Mouse (Mus musculus) kidney, postnatal 0 days (tissue): ENCODE measurements at regions not wholly inside any gene's neighbourhood (a gene's known extent, or its start where the extent isn't known, plus 50 kb on each side); places are given as distances from the start of the nearest gene placed in this dataset.

Experiments
- ATAC-seq: fragments of 200-750 bp; cut with Nextera tagmentation; replicated peaks from 2 replicates; pipeline ENCODE4 v1.8.0; 2017; ENCODE audit warnings: low read depth, moderate number of reproducible peaks, moderate TSS enrichment, moderate library complexity; ENCODE audit not compliant: low FRiP score
- DNase-seq: peaks from one replicate; pipeline ENCODE4 v3.0.0-alpha.2; 2016; ENCODE audit warnings: low spot score
- H3K27ac ChIP-seq: fragments of 300-500 bp; sonication (generic); 2 replicates; pipeline ENCODE4 v1.5.1; 2014; ENCODE audit warnings: mild to moderate bottlenecking
- H3K27me3 ChIP-seq: fragments of 300-500 bp; sonication (generic); 2 replicates; pipeline ENCODE4 v1.6.1; 2014; ENCODE audit warnings: low read length, mixed read lengths; ENCODE audit not compliant: insufficient read depth
- H3K36me3 ChIP-seq: fragments of 300-500 bp; sonication (generic); 2 replicates; pipeline ENCODE4 v1.6.1; 2014; ENCODE audit warnings: low read length, mixed read lengths; ENCODE audit not compliant: insufficient read depth
- H3K4me1 ChIP-seq: fragments of 300-500 bp; sonication (generic); replicated peaks from 2 replicates; pipeline ENCODE4 v1.6.1; 2014; ENCODE audit warnings: antibody characterized with exemption, low read length, mixed read lengths; ENCODE audit not compliant: insufficient read depth
- H3K4me2 ChIP-seq: fragments of 300-500 bp; sonication (generic); 2 replicates; pipeline ENCODE4 v1.6.1; 2014; ENCODE audit warnings: mild to moderate bottlenecking, low read length, moderate library complexity, mixed read lengths
- H3K4me3 ChIP-seq: fragments of 300-500 bp; sonication (generic); replicated peaks from 2 replicates; pipeline ENCODE4 v1.5.1; 2014; ENCODE audit warnings: low read depth, low read length
- H3K9ac ChIP-seq: fragments of 300-500 bp; sonication (generic); 2 replicates; pipeline ENCODE4 v1.6.1; 2014; ENCODE audit warnings: low read depth, low read length
- H3K9me3 ChIP-seq: fragments of 300-500 bp; sonication (generic); replicated peaks from 2 replicates; pipeline ENCODE4 v1.6.1; 2016; ENCODE audit warnings: low read length, inconsistent platforms, mixed read lengths
- CTCF ChIP-seq: IDR thresholded peaks from 2 replicates; pipeline ENCODE4 v1.5.1; 2016; ENCODE audit warnings: antibody characterized with exemption, low read depth, mild to moderate bottlenecking, moderate library complexity
- WGBS: fragments of 180-500 bp; shearing (Covaris S2); extraction: QIAGEN DNeasy Blood & Tissue Kit; methylation state at CpG from one replicate; pipeline ENCODE4 v1.1.7; 2014; 5-methylcytosine and 5-hydroxymethylcytosine counted together

GRCm38 (mm10) chr15:52564078-52564477 is 1320.6 kb upstream of the Gm7489 start:
- H3K4me2 ChIP-seq: no peak overlapping the region
- H3K4me1 ChIP-seq: no peaks in the 10 kb centered on the region

DNA sequence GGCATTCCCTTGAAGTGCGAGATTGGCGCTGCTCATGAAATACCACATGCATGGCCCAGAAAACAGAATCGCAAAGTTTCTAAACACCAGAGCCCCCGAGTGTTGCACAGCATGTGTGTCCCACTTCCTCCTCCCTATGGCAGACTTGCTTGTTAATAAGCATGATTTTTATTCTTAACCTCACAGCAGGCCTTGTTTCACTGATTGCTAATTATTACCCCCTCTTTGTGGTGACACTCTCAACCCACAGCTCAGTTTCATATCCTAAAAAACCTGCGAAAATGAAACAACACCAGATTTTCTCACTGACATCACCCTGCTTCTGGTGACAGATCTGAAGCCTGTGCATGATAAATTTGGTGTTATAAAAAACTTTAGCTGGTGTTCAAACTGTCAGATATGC is 1319.3 kb upstream of the Gm7489 start:
- ATAC-seq (no peak), DNase-seq (no peak)

More at GRCm38 (mm10) chr15:52564078-52564477, 1320.6 kb upstream of the Gm7489 start:
- H3K27ac ChIP-seq: no peak overlapping the region
- DNase-seq (no peak), ATAC-seq (no peak)
- TF ChIP-seq CTCF: no peak
- no peaks in the 10 kb centered on the region for H3K9me3 ChIP-seq
- H3K27me3 ChIP-seq: no peaks in the 10 kb centered on the region
- no peak overlapping the region for H3K4me3 ChIP-seq
- WGBS: 83% methylated on average over 1 of the region's 1 CpGs
- no peaks in the 10 kb centered on the region for H3K36me3 ChIP-seq
- H3K9ac ChIP-seq: no peak overlapping the region

DNA sequence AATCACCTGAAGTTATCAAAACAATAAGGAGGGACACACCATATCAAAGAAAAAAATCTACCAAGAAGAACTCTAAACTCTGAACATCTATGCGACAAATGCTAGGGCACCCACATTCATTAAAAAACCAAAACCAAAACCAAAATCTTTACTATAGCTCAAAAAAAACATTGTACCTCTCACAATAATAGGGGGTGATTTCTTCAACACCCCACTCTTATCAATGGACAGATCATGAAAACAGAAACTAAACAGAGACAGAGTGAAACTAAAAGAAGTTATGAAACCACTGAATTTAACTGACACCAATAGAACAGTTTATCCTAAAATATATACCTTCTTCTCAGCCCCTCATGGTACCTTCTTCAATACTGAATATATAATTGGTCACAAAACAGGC is 1314.5 kb upstream of the Gm7489 start:
- no peaks in the 10 kb centered on the region for H3K27me3 ChIP-seq
- no peak overlapping the region for H3K27ac ChIP-seq
- no peaks in the 10 kb centered on the region for H3K4me1 ChIP-seq
- no peak overlapping the region for H3K4me3 ChIP-seq
- TF ChIP-seq CTCF: no peak
- DNase-seq: no peak
- no peak overlapping the region for H3K4me2 ChIP-seq
- H3K9ac ChIP-seq: no peak overlapping the region
- H3K9me3 ChIP-seq: no peaks in the 10 kb centered on the region
- ATAC-seq: no peak
- no peaks in the 10 kb centered on the region for H3K36me3 ChIP-seq
- WGBS: 93% methylated on average over 1 of the region's 1 CpGs

More for the DNA sequence above, 1319.3 kb upstream of the Gm7489 start:
- H3K36me3 ChIP-seq: no peaks in the 10 kb centered on the region
- H3K9ac ChIP-seq: no peak overlapping the region
- no peaks in the 10 kb centered on the region for H3K4me1 ChIP-seq
- H3K4me2 ChIP-seq: no peak overlapping the region
- H3K27me3 ChIP-seq: no peaks in the 10 kb centered on the region
- H3K27ac ChIP-seq: no peak overlapping the region
- TF ChIP-seq CTCF: no peak
- no peak overlapping the region for H3K4me3 ChIP-seq
- no peaks in the 10 kb centered on the region for H3K9me3 ChIP-seq
- WGBS: 82% methylated on average over 5 of the region's 5 CpGs

DNA sequence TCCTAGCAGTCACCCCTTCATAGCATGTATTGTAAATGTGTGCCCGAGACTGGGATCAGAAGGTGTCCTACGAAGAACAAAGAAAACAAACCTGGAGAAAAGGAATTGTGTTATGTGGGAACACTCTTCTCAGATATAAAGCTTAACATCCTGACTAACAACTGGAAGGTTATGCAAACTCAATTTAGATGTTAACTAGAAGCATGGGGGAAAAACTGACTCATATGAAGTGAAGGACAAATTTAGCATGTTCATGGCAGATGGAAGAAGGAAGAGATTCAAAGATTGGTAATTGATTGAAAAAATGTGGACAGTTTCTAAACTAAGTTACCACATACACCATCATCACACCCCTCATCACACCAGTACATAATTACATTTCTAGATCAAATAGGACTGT is 1307.1 kb upstream of the Gm7489 start:
- Histone ChIP-seq H3K9ac (no peak overlapping the region), H3K27me3 (no peaks in the 10 kb centered on the region), H3K4me1 (no peaks in the 10 kb centered on the region), H3K9me3 (no peaks in the 10 kb centered on the region), H3K4me2 (no peak overlapping the region), H3K36me3 (no peaks in the 10 kb centered on the region), H3K27ac (no peak overlapping the region), H3K4me3 (no peak overlapping the region)
- ATAC-seq (no peak), DNase-seq (no peak)
- WGBS: 77% methylated on average over 2 of the region's 2 CpGs
- no peak for TF ChIP-seq CTCF

DNA sequence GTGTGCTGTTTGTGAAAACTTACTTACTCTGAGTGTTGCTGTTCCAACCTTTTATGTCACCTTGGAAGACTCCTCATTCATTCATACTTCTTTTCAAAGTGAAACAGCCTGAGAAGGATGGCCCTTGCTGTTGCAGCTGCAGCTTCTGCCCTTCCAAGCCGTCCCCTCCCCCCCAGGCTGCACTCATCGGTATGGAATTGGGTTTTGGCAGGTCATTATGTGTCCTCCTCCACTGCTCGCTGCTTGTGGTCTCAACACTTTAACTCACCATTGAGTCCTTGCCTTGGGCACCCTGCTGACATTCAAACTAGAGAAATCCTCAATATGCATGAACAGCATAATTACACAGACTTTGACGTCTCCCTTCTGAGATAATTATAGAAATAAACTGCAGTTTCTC is 1295.3 kb upstream of the Gm7489 start:
- H3K4me1 ChIP-seq: no peaks in the 10 kb centered on the region
- no peak for ATAC-seq

DNA sequence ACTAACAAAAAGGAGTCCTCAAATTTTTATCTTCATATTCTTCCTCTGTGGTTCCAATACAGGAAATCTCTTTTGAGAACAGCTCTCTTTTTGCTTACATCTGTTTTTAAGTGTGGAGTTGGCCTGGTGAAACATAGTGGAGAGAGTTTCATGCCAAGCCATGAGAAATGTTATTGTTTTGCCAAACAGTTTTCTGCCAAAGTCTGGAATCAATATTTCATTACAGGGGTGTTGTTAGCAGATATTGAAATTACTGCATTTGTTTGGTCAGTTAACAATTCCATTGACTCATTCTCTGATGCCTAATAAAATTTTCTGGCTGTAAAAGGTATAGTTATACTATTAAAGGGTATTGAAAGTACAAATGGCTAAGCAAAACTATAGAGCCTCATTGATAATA is 1285.2 kb upstream of the Gm7489 start:
- H3K9ac ChIP-seq: no peak overlapping the region
- H3K36me3 ChIP-seq: no peaks in the 10 kb centered on the region
- no peak overlapping the region for H3K4me2 ChIP-seq
- no peak overlapping the region for H3K27ac ChIP-seq
- no peaks in the 10 kb centered on the region for H3K9me3 ChIP-seq
- H3K4me1 ChIP-seq: no peaks in the 10 kb centered on the region
- TF ChIP-seq CTCF: no peak
- no peaks in the 10 kb centered on the region for H3K27me3 ChIP-seq
- no peak overlapping the region for H3K4me3 ChIP-seq
- ATAC-seq (no peak), DNase-seq (no peak)

More for the DNA sequence above, 1295.3 kb upstream of the Gm7489 start:
- DNase-seq: no peak
- no peaks in the 10 kb centered on the region for H3K9me3 ChIP-seq
- no peak overlapping the region for H3K4me2 ChIP-seq
- H3K4me3 ChIP-seq: no peak overlapping the region
- H3K27ac ChIP-seq: no peak overlapping the region
- no peak for TF ChIP-seq CTCF
- no peaks in the 10 kb centered on the region for H3K36me3 ChIP-seq
- H3K27me3 ChIP-seq: no peaks in the 10 kb centered on the region
- 39% methylated on average over 4 of the region's 4 CpGs for WGBS
- no peak overlapping the region for H3K9ac ChIP-seq

DNA sequence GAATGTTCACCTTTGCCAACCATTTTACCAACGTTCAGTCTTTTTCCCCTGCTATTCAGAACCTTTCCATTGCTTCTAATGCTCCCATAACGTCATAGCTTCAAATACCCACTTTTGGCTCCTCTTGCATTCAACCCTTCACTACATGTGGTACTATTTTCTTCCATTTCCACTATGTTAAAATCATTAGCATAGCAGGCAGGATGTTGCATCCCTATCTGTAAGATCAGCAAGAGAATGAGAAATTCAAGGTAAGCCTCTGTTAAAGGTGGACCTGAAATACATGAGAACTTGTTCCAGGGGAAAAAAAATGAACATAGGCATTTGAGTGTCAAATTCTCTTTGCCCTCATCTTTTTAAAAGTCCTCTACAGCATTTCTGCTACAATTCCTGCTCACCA is 1284.7 kb upstream of the Gm7489 start:
- Histone ChIP-seq H3K4me3 (no peak overlapping the region), H3K4me1 (no peaks in the 10 kb centered on the region), H3K36me3 (no peaks in the 10 kb centered on the region), H3K4me2 (no peak overlapping the region), H3K27ac (no peak overlapping the region), H3K9me3 (no peaks in the 10 kb centered on the region), H3K9ac (no peak overlapping the region), H3K27me3 (no peaks in the 10 kb centered on the region)
- ATAC-seq (no peak), DNase-seq (no peak)
- WGBS: 72% methylated on average over 2 of the region's 2 CpGs
- TF ChIP-seq CTCF: no peak
